ENCODE assay signal across 14 mouse cellular contexts in genomic region chr11:87727021-87727420, GRCm38 (mm10). TPM values are rescaled to one million over a fixed set of nuclear protein-coding genes. Genes with fewer than 3 reads are reported as not detected.
A peak's percentile ranks its signal among the peaks of the same experiment; 100 is the strongest.
DNase-seq lines count a peak whose midpoint lies in the region; ATAC-seq and TF ChIP-seq lines count a peak whose summit lies in the region.
"Had no signal": no experiment of that assay in that cellular context is flagged by ENCODE, and none has a peak within 500 bp of the region (broad histone marks: within the 10 kb centered on the region; RNA-seq: fewer than 3 reads in every experiment).

No protein-coding gene starts in this region.

- H3K4me1 ChIP-seq in heart, embryonic 10.5 days: peaks cover 45% of the 10 kb centered on the region
- H3K4me1 ChIP-seq in lung, postnatal 0 days (ENCODE audit: insufficient read depth, low read depth, low read length): no peaks in the 10 kb centered on the region
- H3K4me1 ChIP-seq in liver, embryonic 12.5 days: peaks cover 89% of the 10 kb centered on the region

- ATAC-seq in lung, postnatal 0 days: no peak
- no peak for ATAC-seq in liver, embryonic 12.5 days
- ATAC-seq in frontal cortex, adult (ENCODE audit: low TSS enrichment): no peak
- ATAC-seq: forebrain, embryonic 13.5 days had no signal

- TF ChIP-seq CTCF in lung, postnatal 0 days (IDR thresholded peaks at IDR 0.05): no peak

- no peaks in the 10 kb centered on the region for H3K36me3 ChIP-seq in heart, embryonic 10.5 days
- H3K36me3 ChIP-seq in lung, postnatal 0 days (ENCODE audit: insufficient read depth, low read length): no peaks in the 10 kb centered on the region
- H3K36me3 ChIP-seq in liver, embryonic 12.5 days: peaks cover 18% of the 10 kb centered on the region
- H3K36me3 ChIP-seq: neural tube, embryonic 13.5 days had no signal

- no peak overlapping the region for H3K4me3 ChIP-seq in heart, embryonic 10.5 days
- H3K4me3 ChIP-seq in lung, postnatal 0 days (ENCODE audit: low read depth, low read length): no peak overlapping the region
- peak overlapping the region; percentile 50 for H3K4me3 ChIP-seq in liver, embryonic 12.5 days
- H3K4me3 ChIP-seq: forebrain, embryonic 13.5 days; neural tube, embryonic 13.5 days had no signal

- WGBS in heart, embryonic 10.5 days: 61% methylated on average over 11 of the region's 11 CpGs
- WGBS in lung, postnatal 0 days: 59% methylated on average over 11 of the region's 11 CpGs
- 52% methylated on average over 11 of the region's 11 CpGs for WGBS in liver, embryonic 12.5 days (ENCODE audit: insufficient replicate concordance)

- H3K9me3 ChIP-seq in heart, embryonic 10.5 days: no peaks in the 10 kb centered on the region
- H3K9me3 ChIP-seq in lung, postnatal 0 days (ENCODE audit: low read length): no peaks in the 10 kb centered on the region
- no peaks in the 10 kb centered on the region for H3K9me3 ChIP-seq in liver, embryonic 12.5 days (replicated peaks)
- H3K9me3 ChIP-seq: forebrain, embryonic 13.5 days; neural tube, embryonic 13.5 days had no signal

- no peak for DNase-seq in heart, embryonic 10.5 days (ENCODE audit: low spot score)
- DNase-seq in heart, postnatal 4 days: no peak
- DNase-seq in lung, postnatal 0 days (ENCODE audit: low spot score): no peak
- no peak for DNase-seq in lung, postnatal 36 days
- peak; percentile 68 to 69 for DNase-seq in thymus, postnatal 10 days (ENCODE audit: low spot score in 2 of 2)
- DNase-seq in spleen, adult 18-20 months: no peak
- DNase-seq: gastrocnemius, postnatal 25 days; kidney, postnatal 36 days; left cerebral cortex, postnatal 4 days; midbrain, embryonic 14.5 days had no signal

- peaks cover 5% of the 10 kb centered on the region for H3K27me3 ChIP-seq in heart, embryonic 10.5 days (ENCODE audit: insufficient read depth, poor library complexity, severe bottlenecking)
- H3K27me3 ChIP-seq in lung, postnatal 0 days (replicated peaks; ENCODE audit: insufficient read depth, low read length): no peaks in the 10 kb centered on the region
- no peaks in the 10 kb centered on the region for H3K27me3 ChIP-seq in liver, embryonic 12.5 days (replicated peaks)
- H3K27me3 ChIP-seq: forebrain, embryonic 13.5 days; neural tube, embryonic 13.5 days had no signal

- H3K4me2 ChIP-seq in lung, postnatal 0 days (replicated peaks; ENCODE audit: low read depth, low read length): no peak overlapping the region
- peak overlapping the region; percentile 82 for H3K4me2 ChIP-seq in liver, embryonic 12.5 days
- H3K4me2 ChIP-seq: forebrain, embryonic 13.5 days; neural tube, embryonic 13.5 days had no signal

- peak overlapping the region; percentile 90 for H3K27ac ChIP-seq in heart, embryonic 10.5 days
- H3K27ac ChIP-seq in lung, postnatal 0 days (ENCODE audit: low read length): 0 out of 2 replicates have a peak overlapping the region, but pooled peaks have one; percentile 40
- peak overlapping the region; percentile 100 for H3K27ac ChIP-seq in liver, embryonic 12.5 days
- H3K27ac ChIP-seq: neural tube, embryonic 13.5 days had no signal

- no peak overlapping the region for H3K9ac ChIP-seq in lung, postnatal 0 days (replicated peaks; ENCODE audit: low read depth)
- H3K9ac ChIP-seq in liver, embryonic 12.5 days: peak overlapping the region; percentile 88
- H3K9ac ChIP-seq: forebrain, embryonic 13.5 days; neural tube, embryonic 13.5 days had no signal

- no peak for TF ChIP-seq EP300 in lung, postnatal 0 days (IDR thresholded peaks at IDR 0.05)

RNA-seq across cellular contexts. Expression of gene Supt4a, which starts 10.3 kb away (rescaled TPM):
- 122 and 151 TPM in 2 replicates for polyA plus RNA-seq in heart, embryonic 10.5 days (2016; fragmentation: Nextera tagmentation; extraction: Ambion mirVana)
- 10 to 100 TPM; 47.9 to 49.9 TPM for total RNA-seq in heart, postnatal 4 days (2021)
- polyA plus RNA-seq in lung, postnatal 0 days (2015; fragmentation: Nextera tagmentation; extraction: Ambion mirVana): 155 and 166 TPM in 2 replicates
- polyA plus RNA-seq in liver, embryonic 12.5 days (2016; fragmentation: Nextera tagmentation; extraction: Ambion mirVana): 207 and 209 TPM in 2 replicates

RNA-seq across cellular contexts. Expression of gene Tspoap1, which starts 33.3 kb away (rescaled TPM):
- 0.95 and 1.5 TPM in 2 replicates for polyA plus RNA-seq in heart, embryonic 10.5 days (2016; fragmentation: Nextera tagmentation; extraction: Ambion mirVana)
- under 1 TPM in 1 of 2 experiments, not detected in 1; 0.07 TPM for total RNA-seq in heart, postnatal 4 days (2021)
- polyA plus RNA-seq in lung, postnatal 0 days (2015; fragmentation: Nextera tagmentation; extraction: Ambion mirVana): 0.64 and 0.83 TPM in 2 replicates
- 5.9 and 6.2 TPM in 2 replicates for polyA plus RNA-seq in liver, embryonic 12.5 days (2016; fragmentation: Nextera tagmentation; extraction: Ambion mirVana)

Comparison
In these comparisons a context has a peak if more than half of its experiments do, and no peak if none do; other contexts are left out.
1. DNase-seq: peak in thymus, postnatal 10 days (2 of 2); none in heart, embryonic 10.5 days (single experiment), heart, postnatal 4 days (single experiment), lung, postnatal 0 days (single experiment), lung, postnatal 36 days (single experiment) and spleen, adult 18-20 months (0 of 2).
2. H3K27ac ChIP-seq: peak in every context shown above with its lines; median percentile 100 in liver, embryonic 12.5 days; 90 in heart, embryonic 10.5 days; 40 in lung, postnatal 0 days.